Mouse (Mus musculus) spleen, postnatal 36 days (tissue): ENCODE measurements around the gene Aqp8.

Experiments
- DNase-seq, 2 experiments: peaks; one replicate each; pipeline ENCODE4 v3.0.0; 2022; ENCODE audit warnings: low spot score in 2 of 2, mixed read lengths in 1 of 2

Aqp8 gene

GRCm38 (mm10) chr7:123487703-123488102 lies 25.6 kb downstream of the Aqp8 start:
- DNase-seq: no peak

- no peak for DNase-seq
Observed at GRCm38 (mm10) chr7:123499481-123500238, 37.6 kb downstream of the Aqp8 start.

- peak; percentile 2 to 4 for DNase-seq
Observed at GRCm38 (mm10) chr7:123500239-123501219, 38.4 kb downstream of the Aqp8 start, which contains the start of gene Zkscan2. Zkscan2 (minus strand) TSS chr7:123500449.

- DNase-seq: no peak
Observed at GRCm38 (mm10) chr7:123503358-123503757, 41.3 kb downstream of the Aqp8 start.

- no peak for DNase-seq
Observed at GRCm38 (mm10) chr7:123507946-123508345, 45.9 kb downstream of the Aqp8 start.
